Mouse (Mus musculus) liver, embryonic 15.5 days (tissue): Measurements from ENCODE around the gene Lmntd2. TPM values are rescaled to one million over a fixed set of nuclear protein-coding genes. Genes with fewer than 3 reads are reported as not detected.
A peak's percentile ranks its signal among the peaks of the same experiment; 100 is the strongest.

Source experiments
- ATAC-seq: fragments of 200-750 bp; cut with Nextera tagmentation; 2 replicates; pipeline ENCODE4 v1.8.0; 2017; ENCODE audit warnings: moderate number of reproducible peaks, mild to moderate bottlenecking, moderate library complexity; ENCODE audit not compliant: insufficient read depth
- H3K27ac ChIP-seq: fragments of 300-500 bp; sonication (generic); replicated peaks from 2 replicates; pipeline ENCODE4 v1.5.1; 2015; ENCODE audit warnings: mild to moderate bottlenecking, inconsistent platforms
- H3K27me3 ChIP-seq: fragments of 300-500 bp; sonication (generic); 2 replicates; pipeline ENCODE4 v1.6.1; 2015; ENCODE audit warnings: mild to moderate bottlenecking, inconsistent platforms
- H3K36me3 ChIP-seq: fragments of 300-500 bp; sonication (generic); replicated peaks from 2 replicates; pipeline ENCODE4 v1.6.1; 2015; ENCODE audit warnings: moderate library complexity, mild to moderate bottlenecking, inconsistent platforms
- H3K4me1 ChIP-seq: fragments of 300-500 bp; sonication (generic); replicated peaks from 2 replicates; pipeline ENCODE4 v1.6.1; 2015; ENCODE audit warnings: inconsistent platforms
- H3K4me2 ChIP-seq: fragments of 300-500 bp; sonication (generic); 2 replicates; pipeline ENCODE4 v1.6.1; 2015; ENCODE audit warnings: moderate library complexity, mild to moderate bottlenecking, inconsistent platforms
- H3K4me3 ChIP-seq: fragments of 300-500 bp; sonication (generic); replicated peaks from 2 replicates; pipeline ENCODE4 v1.5.1; 2015; ENCODE audit warnings: mild to moderate bottlenecking, inconsistent platforms
- H3K9ac ChIP-seq: fragments of 300-500 bp; sonication (generic); 2 replicates; pipeline ENCODE4 v1.6.1; 2015; ENCODE audit warnings: moderate library complexity, mild to moderate bottlenecking, inconsistent platforms
- H3K9me3 ChIP-seq: fragments of 300-500 bp; sonication (generic); replicated peaks from 2 replicates; pipeline ENCODE4 v1.6.1; 2016; ENCODE audit warnings: inconsistent platforms
- WGBS: fragments of 180-500 bp; shearing (Covaris S2); methylation state at CpG from one replicate; pipeline ENCODE4 v1.1.7; 2015; ENCODE audit warnings: mixed read lengths; ENCODE audit not compliant: insufficient replicate concordance; 5-methylcytosine and 5-hydroxymethylcytosine counted together
- polyA plus RNA-seq: library from polyadenylated mRNA; unstranded; fragments of >200 nt; fragmentation: Nextera tagmentation; extraction: Ambion mirVana; gene quantifications from 2 replicates; pipeline ENCODE4 v1.2.1, GENCODE M21; 2015

Gene Lmntd2
- polyA plus RNA-seq, 1 experiment from 2014 or later, result 0.60 TPM

GRCm38 (mm10) chr7:141226535-141226934 lies 12.7 kb upstream of the Lmntd2 start:
- H3K9ac ChIP-seq, result no peak overlapping the region
- no peak overlapping the region for H3K4me2 ChIP-seq
- no peaks in the 10 kb centered on the region for H3K27me3 ChIP-seq
- no peak for ATAC-seq
- WGBS, result 75% methylated on average over 6 of the region's 6 CpGs
- H3K4me1 ChIP-seq, result peaks cover 42% of the 10 kb centered on the region
- H3K9me3 ChIP-seq, result no peaks in the 10 kb centered on the region
- H3K27ac ChIP-seq, result no peak overlapping the region
- H3K36me3 ChIP-seq, result peaks cover 12% of the 10 kb centered on the region
- H3K4me3 ChIP-seq, result no peak overlapping the region

- Histone ChIP-seq H3K4me2 (peak overlapping the region; percentile 98), H3K9me3 (no peaks in the 10 kb centered on the region), H3K27me3 (no peaks in the 10 kb centered on the region), H3K36me3 (peaks cover 28% of the 10 kb centered on the region), H3K27ac (peak overlapping the region; percentile 92), H3K9ac (peak overlapping the region; percentile 64; the same call in 1 of the 2 replicates), H3K4me3 (no peak overlapping the region), H3K4me1 (peaks cover 54% of the 10 kb centered on the region)
- 77% methylated on average over 4 of the region's 4 CpGs for WGBS
- ATAC-seq, result no peak
Observed at GRCm38 (mm10) chr7:141222696-141223215, 8.9 kb upstream of the Lmntd2 start.

GRCm38 (mm10) chr7:141222126-141222467 lies 8.2 kb upstream of the Lmntd2 start:
- Histone ChIP-seq H3K4me2 (peak overlapping the region; percentile 98), H3K4me1 (peaks cover 60% of the 10 kb centered on the region), H3K27me3 (no peaks in the 10 kb centered on the region), H3K9me3 (no peaks in the 10 kb centered on the region), H3K36me3 (peaks cover 35% of the 10 kb centered on the region), H3K4me3 (peak overlapping the region; percentile 72), H3K9ac (peak overlapping the region; percentile 64), H3K27ac (peak overlapping the region; percentile 92)
- 12% methylated on average over 8 of the region's 8 CpGs for WGBS
- no peak for ATAC-seq

GRCm38 (mm10) chr7:141221249-141222125 lies 7.6 kb upstream of the Lmntd2 start:
- no peaks in the 10 kb centered on the region for H3K9me3 ChIP-seq
- H3K27me3 ChIP-seq, result no peaks in the 10 kb centered on the region
- peak overlapping the region; percentile 98 for H3K4me2 ChIP-seq
- H3K27ac ChIP-seq, result peak overlapping the region; percentile 92
- H3K4me1 ChIP-seq, result peaks cover 66% of the 10 kb centered on the region
- H3K4me3 ChIP-seq, result peak overlapping the region; percentile 72
- peaks cover 35% of the 10 kb centered on the region for H3K36me3 ChIP-seq
- H3K9ac ChIP-seq, result peak overlapping the region; percentile 81
- peak; percentile 97 for ATAC-seq
- 7% methylated on average over 44 of the region's 44 CpGs for WGBS

- H3K4me3 ChIP-seq, result peak overlapping the region; percentile 72
- peak overlapping the region; percentile 98 for H3K4me2 ChIP-seq
- peaks cover 76% of the 10 kb centered on the region for H3K4me1 ChIP-seq
- H3K9me3 ChIP-seq, result no peaks in the 10 kb centered on the region
- peak overlapping the region; percentile 85 for H3K27ac ChIP-seq
- H3K27me3 ChIP-seq, result no peaks in the 10 kb centered on the region
- H3K9ac ChIP-seq, result peak overlapping the region; percentile 81; the same call in 1 of the 2 replicates
- H3K36me3 ChIP-seq, result peaks cover 35% of the 10 kb centered on the region
- no peak for ATAC-seq
- 72% methylated on average over 1 of the region's 1 CpGs for WGBS
Observed at GRCm38 (mm10) chr7:141220377-141220776, 6.5 kb upstream of the Lmntd2 start.

GRCm38 (mm10) chr7:141219558-141220099 lies 5.7 kb upstream of the Lmntd2 start:
- H3K4me3 ChIP-seq, result no peak overlapping the region
- no peak for ATAC-seq
- WGBS, result 88% methylated on average over 1 of the region's 1 CpGs
- H3K27ac ChIP-seq, result peak overlapping the region; percentile 85
- H3K4me1 ChIP-seq, result peaks cover 83% of the 10 kb centered on the region
- H3K9ac ChIP-seq, result 0 out of 2 replicates have a peak overlapping the region, but pooled peaks have one; percentile 81
- H3K9me3 ChIP-seq, result no peaks in the 10 kb centered on the region
- H3K36me3 ChIP-seq, result peaks cover 35% of the 10 kb centered on the region
- H3K4me2 ChIP-seq, result no peak overlapping the region
- no peaks in the 10 kb centered on the region for H3K27me3 ChIP-seq

GRCm38 (mm10) chr7:141218557-141219133 lies 4.8 kb upstream of the Lmntd2 start:
- Histone ChIP-seq H3K27ac (peak overlapping the region; percentile 85), H3K27me3 (no peaks in the 10 kb centered on the region), H3K9ac (no peak overlapping the region), H3K4me1 (peaks cover 93% of the 10 kb centered on the region), H3K36me3 (peaks cover 35% of the 10 kb centered on the region), H3K4me3 (no peak overlapping the region), H3K4me2 (peak overlapping the region; percentile 16; the same call in 1 of the 2 replicates), H3K9me3 (no peaks in the 10 kb centered on the region)
- WGBS, result 78% methylated on average over 5 of the region's 5 CpGs
- ATAC-seq, result no peak

GRCm38 (mm10) chr7:141218141-141218540 lies 4.3 kb upstream of the Lmntd2 start:
- peaks cover 35% of the 10 kb centered on the region for H3K36me3 ChIP-seq
- H3K4me2 ChIP-seq, result peak overlapping the region; percentile 16; the same call in 1 of the 2 replicates
- peak overlapping the region; percentile 85 for H3K27ac ChIP-seq
- no peak for ATAC-seq
- 69% methylated on average over 3 of the region's 3 CpGs for WGBS
- peaks cover 97% of the 10 kb centered on the region for H3K4me1 ChIP-seq
- no peaks in the 10 kb centered on the region for H3K27me3 ChIP-seq
- no peaks in the 10 kb centered on the region for H3K9me3 ChIP-seq
- no peak overlapping the region for H3K9ac ChIP-seq
- no peak overlapping the region for H3K4me3 ChIP-seq

GRCm38 (mm10) chr7:141217343-141218013 lies 3.6 kb upstream of the Lmntd2 start:
- Histone ChIP-seq H3K9ac (0 out of 2 replicates have a peak overlapping the region, but pooled peaks have one; percentile 89), H3K4me2 (peak overlapping the region; percentile 100), H3K27me3 (no peaks in the 10 kb centered on the region), H3K27ac (peak overlapping the region; percentile 92), H3K9me3 (no peaks in the 10 kb centered on the region), H3K4me1 (peaks cover 97% of the 10 kb centered on the region), H3K36me3 (peaks cover 35% of the 10 kb centered on the region), H3K4me3 (peak overlapping the region; percentile 80)
- ATAC-seq, result no peak
- 89% methylated on average over 17 of the region's 17 CpGs for WGBS

GRCm38 (mm10) chr7:141216894-141217293 lies 3.0 kb upstream of the Lmntd2 start:
- Histone ChIP-seq H3K9ac (peak overlapping the region; percentile 89; the same call in 1 of the 2 replicates), H3K27me3 (no peaks in the 10 kb centered on the region), H3K4me2 (peak overlapping the region; percentile 100), H3K36me3 (peaks cover 35% of the 10 kb centered on the region), H3K4me1 (peaks cover 97% of the 10 kb centered on the region), H3K9me3 (no peaks in the 10 kb centered on the region), H3K4me3 (peak overlapping the region; percentile 80), H3K27ac (peak overlapping the region; percentile 92)
- no peak for ATAC-seq
- 84% methylated on average over 11 of the region's 11 CpGs for WGBS
